Mouse (Mus musculus) cerebellum, postnatal 36 days (tissue): ENCODE results near the gene Nyx.
"Not testable (repeated sequence)": the region's sequence is repeated elsewhere in the genome, so short reads cannot be mapped to it uniquely, and the experiment has no call there.

Experiments used
- DNase-seq, 2 experiments: peaks; one replicate each; pipeline ENCODE4 v3.0.0; 2021 to 2022; ENCODE audit warnings: mixed read lengths in 2 of 2

Gene Nyx

GRCm38 (mm10) chrX:13465810-13466209 is at the start of gene Nyx:
Nyx (plus strand) TSS chrX:13466110.
- DNase-seq: no peak

GRCm38 (mm10) chrX:13422047-13422446 is 43.9 kb upstream of the Nyx start:
- no peak for DNase-seq

- DNase-seq: no peak
Observed at GRCm38 (mm10) chrX:13431421-13431820, 34.5 kb upstream of the Nyx start.

DNA sequence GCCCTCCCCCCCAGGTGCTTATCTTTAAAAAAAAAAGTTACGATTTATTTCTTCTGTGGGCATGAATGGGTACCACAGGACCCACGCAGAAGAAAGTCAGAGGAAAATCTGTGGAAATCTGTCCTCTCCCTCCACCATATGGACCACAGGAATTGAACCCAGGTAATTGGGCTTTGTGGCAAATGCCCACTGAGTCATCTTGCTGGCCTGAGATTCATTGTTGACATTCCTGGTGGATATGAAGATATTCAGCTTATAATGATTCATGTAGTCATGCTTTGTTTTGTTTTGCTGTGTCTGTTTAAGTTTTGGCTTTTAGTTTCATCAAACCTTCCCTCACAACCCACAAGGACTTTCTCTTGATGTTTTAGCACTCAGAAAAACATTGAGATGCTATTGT is 29.9 kb upstream of the Nyx start:
- DNase-seq: not testable (repeated sequence)

DNA sequence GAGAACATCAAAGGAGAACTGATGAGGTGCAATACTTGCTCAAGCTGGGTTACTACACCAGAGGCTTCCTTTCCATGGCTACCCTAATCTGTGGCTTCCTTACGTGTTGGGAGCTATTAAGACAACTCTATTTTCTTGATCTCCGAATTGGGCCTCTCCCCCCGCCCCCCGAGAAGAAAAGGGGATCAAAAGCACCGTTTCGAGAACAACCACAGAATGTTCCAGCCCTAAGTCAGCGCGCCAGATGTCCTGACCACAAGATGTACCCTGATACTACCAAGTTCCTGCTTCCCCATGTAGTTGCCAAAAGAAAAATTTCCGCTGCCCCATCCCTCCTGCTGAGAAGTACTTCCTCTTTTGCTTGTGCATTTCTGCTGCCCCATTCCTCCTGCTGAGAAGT is 9.4 kb upstream of the Nyx start:
- not testable (repeated sequence) for DNase-seq

DNA sequence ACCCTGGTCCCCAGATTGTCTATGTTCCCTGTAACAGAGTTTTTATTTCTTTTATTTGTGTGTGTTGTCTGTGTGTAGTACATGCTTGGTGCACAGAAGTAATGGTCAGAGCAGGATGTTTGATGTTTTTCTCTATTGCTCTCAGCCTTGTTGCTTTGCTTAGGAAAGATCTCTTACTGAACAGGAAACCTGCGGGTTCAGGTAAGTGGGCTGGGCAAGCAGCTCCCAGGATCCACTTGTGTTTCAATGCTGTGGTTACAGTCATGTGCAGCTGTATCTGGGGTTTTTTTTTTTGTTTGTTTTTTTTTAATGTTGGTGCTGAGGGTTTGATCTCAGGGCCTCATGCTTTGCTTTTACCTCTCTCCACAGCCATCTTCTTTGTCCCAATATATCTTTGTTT is 7.1 kb upstream of the Nyx start:
- no peak for DNase-seq

DNA sequence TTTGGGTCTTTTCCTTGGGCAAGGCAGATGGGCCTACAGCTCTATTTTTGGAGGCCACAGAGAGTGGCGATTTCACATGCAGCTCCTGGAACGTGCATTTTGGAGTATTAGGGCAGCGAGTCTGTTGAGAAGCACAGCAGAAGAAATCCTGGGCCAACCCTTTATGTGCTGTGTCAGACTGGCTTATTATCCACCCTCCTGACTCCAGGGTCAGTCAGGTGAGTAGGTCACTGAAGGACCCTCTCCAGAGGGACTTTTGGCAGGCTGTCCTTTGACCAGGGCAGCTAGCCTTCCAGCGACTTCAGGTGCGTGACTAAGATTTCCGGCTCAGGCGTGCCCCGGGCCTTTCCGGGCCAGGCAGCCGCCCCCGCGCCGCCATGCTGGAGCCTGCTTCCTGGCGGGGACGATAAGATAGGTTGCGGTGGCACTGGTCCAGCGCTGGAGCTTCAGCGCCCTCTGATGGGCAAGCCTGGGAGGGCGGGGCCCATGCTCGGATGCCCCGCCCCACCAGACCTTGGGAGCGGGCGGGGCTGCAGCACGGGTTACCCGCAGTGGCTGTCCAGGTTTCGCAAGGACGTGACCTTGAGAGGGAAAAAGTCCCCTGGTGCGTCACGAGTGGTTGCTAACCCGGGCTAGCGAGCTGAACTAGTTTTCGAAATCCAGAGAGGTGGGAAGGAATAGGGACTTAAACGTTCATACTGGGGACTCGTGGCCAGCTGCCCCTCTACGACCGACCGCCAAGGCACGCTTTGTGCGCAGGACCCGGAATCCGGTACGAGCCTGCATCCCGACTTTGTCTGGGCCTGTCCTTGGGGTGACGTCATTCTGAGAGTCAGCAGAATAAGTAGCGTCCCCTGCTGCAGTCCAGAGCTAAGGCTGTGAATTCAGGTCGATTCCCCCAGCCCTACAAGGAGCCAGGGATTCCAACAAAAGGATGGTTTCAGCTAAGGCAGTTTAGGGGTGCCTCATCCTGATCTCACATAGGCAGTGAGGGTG is 4.3 kb upstream of the Nyx start:
- DNase-seq: peak; percentile 87 to 91

DNA sequence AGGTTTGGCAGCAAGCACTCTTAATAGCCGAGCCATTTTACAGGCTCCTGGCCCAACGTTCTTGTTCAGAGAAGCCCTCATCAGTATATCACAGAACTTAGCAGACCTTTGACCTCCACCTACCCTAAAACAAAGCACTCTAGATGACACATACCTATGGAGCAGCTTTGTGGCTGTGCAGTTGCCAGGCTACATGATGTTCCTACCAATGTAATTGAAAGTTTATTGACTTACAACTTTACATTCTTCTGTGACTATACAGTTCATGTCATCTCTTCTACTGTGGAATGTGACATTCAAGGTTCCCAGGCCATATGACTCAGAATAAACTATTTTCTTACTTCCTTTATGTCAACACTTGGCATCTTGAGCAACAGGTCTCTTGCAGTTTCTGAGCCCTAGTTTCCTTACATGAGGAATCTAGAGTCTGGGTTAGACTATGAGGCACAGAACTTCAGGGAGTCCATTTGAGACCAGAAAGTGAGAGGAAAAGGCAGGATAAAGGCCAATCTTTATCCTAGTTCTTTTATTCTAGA is 2.9 kb upstream of the Nyx start:
- DNase-seq: no peak

DNA sequence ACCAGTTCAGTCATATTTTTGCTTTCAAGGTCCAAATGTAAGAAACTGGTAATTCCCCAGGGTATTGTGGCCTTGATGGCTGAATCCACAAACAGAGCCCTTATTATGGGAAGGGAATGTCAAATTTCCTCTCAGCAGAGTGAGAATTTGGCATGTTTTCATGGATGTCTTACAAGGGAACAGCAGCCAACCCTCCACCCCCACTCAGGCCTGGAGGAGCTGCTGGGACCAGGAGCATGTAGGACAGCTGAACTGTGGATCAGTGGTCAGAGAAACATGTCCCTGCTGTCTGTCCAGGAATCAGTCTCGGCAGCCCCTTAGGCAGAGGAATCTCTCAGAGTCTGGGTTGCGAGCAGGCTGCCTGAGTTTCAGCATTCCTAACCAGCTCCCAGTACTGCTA is 771 bp downstream of the Nyx start:
- DNase-seq: peak in 1 of 2 experiments; percentile 42

DNA sequence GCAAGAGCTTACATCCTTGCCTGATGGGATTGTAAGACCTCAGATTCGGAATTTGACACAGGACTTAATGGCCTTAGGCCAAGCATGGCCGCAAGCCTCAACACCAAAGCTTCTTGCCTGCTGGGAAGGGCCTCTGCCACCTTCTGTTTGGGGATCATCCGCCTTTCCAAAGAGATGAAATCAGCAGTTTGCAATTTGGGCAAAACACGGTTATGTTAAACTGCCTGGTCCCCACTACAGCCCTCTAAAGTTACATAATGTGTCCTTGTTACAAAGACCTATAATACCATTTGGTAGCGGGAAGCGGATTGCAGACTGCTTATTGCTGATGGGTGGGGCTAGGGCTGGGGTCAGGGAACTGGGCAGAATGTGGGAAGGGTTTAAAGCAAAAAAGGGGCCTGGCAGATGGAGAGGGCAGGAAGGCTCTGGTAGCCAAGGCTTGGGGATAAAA is 1.2 kb downstream of the Nyx start:
- DNase-seq: peak; percentile 37 to 64

DNA sequence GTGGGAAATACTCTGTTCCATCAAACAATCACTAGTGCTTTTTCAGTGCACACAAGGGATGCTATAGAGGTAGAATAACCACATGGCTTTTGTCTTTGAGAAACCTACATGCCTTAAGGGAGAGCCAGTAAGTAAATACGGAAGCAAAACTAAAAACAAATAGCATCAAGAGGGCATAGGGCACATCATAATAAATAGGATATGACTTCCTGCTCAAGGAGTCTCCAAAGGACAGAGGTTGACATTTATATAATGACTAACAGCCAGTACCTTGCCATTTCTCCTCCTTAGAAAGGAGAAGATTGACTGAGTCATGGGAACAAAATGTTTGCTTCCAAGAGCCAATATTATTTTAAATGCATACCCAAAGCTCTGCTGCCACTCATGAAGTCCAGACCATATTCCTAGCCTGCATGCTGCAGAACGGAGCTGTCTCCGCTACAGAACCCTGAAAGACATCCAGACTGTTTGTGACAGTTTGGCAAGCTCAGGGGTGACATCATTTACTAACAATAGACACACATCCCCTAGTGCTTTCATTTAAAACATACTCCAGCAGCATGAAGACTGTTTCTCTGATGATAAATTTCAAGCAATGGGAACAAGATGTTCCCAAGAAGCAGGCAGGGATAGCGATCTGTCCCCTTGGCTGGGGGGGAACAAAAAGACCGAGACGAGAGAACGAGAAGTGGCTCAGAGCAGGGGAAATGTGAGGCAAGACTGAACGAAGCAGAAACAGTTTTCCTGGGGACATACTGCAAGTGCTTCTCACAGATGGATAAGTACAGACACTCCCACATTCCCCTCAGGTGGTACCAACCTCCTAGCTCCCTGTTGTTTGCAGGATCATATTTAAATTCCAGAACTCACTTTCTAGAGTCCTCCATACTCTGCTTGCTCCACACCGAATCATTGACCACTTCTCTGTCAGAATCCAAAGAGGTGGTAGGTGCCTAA is 3.5 kb downstream of the Nyx start:
- DNase-seq: peak; percentile 53 to 76

GRCm38 (mm10) chrX:13471925-13472324 is 6.0 kb downstream of the Nyx start:
- DNase-seq: no peak

DNA sequence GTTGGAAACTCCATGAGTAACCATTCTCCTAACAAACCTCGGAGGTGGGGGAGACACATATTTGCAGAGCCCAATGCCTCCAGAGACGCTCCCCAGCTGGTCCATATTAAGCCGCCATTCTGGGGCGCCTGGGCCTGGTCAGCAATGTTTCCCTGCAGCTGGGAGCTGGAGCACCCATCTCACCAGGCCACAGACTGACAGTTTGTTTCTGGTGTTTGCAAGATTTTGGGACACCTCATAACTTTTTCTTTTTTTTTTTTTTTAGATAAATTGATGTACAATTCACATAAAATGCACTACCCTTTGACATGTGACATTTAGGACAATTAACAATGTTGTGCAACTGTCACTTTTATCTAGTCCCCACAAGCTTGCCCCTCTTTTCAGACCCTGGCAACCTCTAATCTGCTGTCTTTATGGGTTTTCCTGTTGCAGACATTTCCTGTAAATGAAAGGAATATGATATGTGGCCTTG is 6.9 kb downstream of the Nyx start:
- no peak for DNase-seq

- DNase-seq: no peak
Observed at GRCm38 (mm10) chrX:13475382-13475781, 9.5 kb downstream of the Nyx start.

- no peak for DNase-seq
Observed at GRCm38 (mm10) chrX:13477596-13477995, 11.7 kb downstream of the Nyx start.

DNA sequence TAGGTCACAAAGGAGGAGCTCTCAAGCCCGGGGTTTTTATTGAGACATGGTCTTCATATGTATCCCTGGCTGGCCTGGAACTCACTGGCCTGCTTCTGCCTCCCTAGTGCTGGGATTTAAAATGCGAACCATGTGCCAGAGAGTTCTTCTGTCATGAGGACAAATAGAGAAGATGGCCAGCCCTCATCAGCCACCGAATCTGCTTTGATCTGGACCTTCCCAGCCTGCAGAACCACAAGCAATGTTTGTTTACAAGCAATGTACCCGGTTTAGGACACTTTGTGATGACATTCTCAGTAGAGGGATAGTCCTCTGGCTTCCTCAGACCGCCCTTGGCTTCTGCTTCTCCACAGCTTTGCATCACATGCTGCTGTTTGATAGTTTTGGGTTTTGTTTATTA is 12.4 kb downstream of the Nyx start:
- no peak for DNase-seq

DNA sequence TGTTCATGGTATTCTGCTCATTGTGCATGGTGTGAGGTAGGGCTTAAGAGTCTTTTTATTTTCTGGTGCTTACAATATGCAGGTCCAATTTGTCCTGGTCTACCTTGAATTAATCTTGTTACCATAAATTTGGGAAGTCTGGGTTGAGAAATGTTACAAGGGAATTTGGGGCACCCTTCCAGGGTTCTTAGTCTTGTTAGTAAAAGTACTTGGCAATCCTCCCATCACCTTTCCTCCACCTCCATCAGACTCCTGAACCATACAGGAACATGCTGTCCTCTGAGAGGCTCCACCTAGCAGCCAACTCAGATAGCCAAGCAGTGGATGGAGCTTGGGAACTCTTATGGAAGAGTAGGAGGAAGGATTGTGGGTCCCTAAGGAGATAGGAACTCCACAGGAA is 13.7 kb downstream of the Nyx start:
- DNase-seq: no peak

DNA sequence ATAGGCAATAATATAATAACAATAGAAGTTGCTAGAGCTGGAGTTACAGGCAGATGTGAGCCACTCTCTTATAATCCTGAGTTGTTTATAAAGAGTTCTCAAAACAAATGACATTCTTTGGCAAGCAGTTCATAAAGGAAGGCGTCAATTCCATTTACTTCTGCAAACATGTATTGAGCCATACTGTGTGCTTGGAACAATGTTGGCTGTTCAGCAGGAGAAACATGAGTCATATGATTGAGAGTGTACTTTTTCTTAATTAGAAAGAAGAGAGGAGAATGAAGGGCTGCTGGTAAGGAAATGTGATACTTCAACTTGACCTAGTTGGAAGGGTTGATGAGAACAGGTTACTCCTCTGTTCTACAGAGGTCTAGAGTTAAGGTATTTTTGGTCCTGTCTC is 16.7 kb downstream of the Nyx start:
- DNase-seq: no peak

- no peak for DNase-seq
Observed at GRCm38 (mm10) chrX:13484447-13484846, 18.5 kb downstream of the Nyx start.

- no peak for DNase-seq
Observed at GRCm38 (mm10) chrX:13489001-13489400, 23.1 kb downstream of the Nyx start.

GRCm38 (mm10) chrX:13489761-13490160 is 23.9 kb downstream of the Nyx start:
- no peak for DNase-seq

DNA sequence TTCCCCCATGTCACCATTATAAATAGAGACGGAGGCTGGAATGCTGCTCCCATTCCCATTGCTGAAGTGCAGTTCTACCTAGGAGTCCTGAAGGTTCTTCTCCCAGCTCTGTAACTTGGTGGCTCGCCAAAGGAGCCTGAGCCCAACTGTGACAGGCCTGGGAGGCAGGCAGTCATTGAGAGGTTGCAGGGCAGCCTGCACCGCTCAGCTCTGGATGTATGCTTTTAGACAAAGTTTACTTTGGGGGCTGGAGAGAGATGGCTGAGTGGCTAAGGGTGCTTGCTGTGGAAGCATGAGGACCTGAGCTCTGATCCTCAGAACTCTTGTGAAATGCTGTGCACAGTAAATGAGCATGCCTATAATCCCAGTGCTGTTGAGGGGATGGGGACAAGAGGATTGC is 25.0 kb downstream of the Nyx start:
- DNase-seq: no peak

- DNase-seq: no peak
Observed at GRCm38 (mm10) chrX:13492922-13493321, 27.0 kb downstream of the Nyx start.
